Mouse (Mus musculus): ENCODE data around the gene Mettl1. TPM values are rescaled to one million over a fixed set of nuclear protein-coding genes. Genes with fewer than 3 reads are reported as not detected.
A peak's percentile ranks its signal among the peaks of the same experiment; 100 is the strongest.

Gene Mettl1
- 3.4 and 6.5 TPM in 2 replicates for total RNA-seq (2015; ENCODE audit: low replicate concordance)
- 0.23 and 1.9 TPM in 2 replicates for total RNA-seq (2017; ENCODE audit: low replicate concordance)

DNA sequence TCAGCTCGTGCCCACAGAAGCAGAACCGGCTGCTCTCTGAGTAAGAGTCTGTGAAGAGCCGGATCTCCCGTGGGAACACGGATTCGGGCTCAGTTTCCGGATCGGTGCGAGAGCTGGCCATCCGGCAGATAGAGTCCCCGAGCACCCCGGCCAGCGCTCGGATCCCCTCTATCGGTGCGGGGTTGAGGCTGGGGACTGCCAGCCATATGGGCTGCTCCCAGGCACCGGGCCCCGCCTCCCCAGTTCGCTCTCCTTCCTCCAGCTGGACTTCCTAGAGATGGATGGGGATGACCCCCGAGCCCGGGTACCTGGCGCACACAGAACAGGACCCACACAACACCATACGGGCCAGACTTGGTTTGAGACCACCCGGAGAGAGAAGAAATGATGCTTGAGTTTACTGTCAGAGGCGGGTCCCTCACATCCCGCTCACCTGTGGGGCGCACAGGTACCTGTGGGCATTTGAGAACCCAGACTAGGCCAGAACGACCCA is at the start of gene Mettl1, which contains the start of gene Eef1akmt3:
Gene Mettl1, plus strand, starts transcription at position 141 of the 493 bp plus-strand sequence.
Gene Eef1akmt3, minus strand, starts transcription at position 240 of the 493 bp plus-strand sequence.
- no peak for ATAC-seq (replicated peaks; ENCODE audit: low FRiP score, poor library complexity, severe bottlenecking)

DNA sequence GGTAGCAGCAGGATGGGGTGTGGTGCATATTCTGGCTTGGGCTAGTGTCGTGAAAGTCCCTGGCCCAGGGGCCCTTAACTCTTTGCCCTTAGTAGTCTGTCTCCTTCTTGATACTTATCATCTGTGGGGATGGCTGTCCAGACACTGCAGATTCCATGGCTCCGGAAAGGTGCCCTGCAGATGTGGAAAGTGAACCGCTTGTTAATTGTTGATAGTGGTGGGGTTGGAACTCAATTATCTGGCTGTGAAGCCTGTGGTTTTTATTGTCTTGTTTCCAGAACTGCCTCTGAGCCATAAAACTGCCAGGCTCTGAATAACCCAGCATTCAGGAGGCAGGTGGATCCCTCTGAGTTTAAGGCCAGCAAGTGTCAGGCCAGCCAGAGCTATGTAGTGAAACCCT is 49.5 kb upstream of the Mettl1 start:
- no peak for ATAC-seq (replicated peaks; ENCODE audit: low FRiP score, poor library complexity, severe bottlenecking)

DNA sequence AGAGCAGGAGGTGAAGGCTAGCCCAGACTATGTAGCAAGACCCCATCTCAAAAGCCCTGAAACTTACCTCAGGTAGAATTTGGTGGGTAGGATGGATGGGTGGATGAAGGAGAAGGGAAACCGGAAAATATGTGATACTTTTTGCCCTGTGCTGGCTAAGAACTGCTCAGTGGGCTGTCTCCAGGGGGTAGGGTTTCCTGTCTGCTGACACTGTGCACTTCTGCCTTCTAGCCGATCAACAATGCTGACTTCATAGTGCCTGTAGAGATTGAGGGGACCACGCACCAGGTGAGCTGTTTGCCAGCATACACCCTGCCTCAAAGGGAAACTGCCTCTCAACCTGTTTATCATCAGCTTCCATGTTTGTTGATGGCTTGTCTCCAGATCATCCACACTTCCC is 47.6 kb upstream of the Mettl1 start:
- no peak for ATAC-seq (replicated peaks; ENCODE audit: low FRiP score, poor library complexity, severe bottlenecking)

DNA sequence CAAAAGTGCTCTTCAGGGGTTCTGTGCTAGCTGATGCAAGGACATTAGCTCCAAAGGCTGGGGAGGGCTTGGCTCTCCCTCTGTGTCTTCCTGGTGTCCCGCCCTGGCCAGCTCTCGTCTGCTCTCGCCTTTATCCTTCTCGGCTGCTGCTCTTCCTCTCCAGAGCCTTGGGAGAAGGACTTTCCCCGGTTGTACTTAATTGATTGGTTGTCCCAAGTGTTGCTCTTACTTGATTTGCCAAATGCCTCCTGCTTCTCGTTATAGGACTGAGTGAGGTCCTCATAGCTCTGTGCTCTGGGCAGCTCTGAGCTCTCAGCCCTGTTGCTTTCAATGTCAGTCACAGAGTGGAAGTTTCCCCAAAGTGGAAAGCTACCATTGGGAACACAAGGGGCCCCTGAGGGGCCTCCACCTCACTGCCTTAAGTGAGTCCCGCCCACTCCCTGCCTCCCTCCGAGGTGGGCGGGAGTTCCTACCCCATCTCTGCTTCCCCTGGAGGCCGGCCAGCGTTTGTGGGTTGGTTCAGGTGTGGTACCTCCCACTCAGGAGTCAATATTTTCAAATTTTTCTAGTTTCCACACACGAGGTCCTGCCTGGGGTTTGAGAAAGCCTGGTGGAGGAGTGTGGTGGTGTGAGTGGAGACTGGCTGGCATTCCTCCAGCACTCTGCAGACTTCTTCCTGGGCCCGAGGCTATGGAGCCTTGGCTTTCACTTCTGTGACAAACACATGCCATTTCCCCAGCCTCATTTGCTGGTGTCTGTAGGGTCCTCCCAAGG is 43.7 kb upstream of the Mettl1 start:
- ATAC-seq (replicated peaks; ENCODE audit: low FRiP score, poor library complexity, severe bottlenecking): no peak

DNA sequence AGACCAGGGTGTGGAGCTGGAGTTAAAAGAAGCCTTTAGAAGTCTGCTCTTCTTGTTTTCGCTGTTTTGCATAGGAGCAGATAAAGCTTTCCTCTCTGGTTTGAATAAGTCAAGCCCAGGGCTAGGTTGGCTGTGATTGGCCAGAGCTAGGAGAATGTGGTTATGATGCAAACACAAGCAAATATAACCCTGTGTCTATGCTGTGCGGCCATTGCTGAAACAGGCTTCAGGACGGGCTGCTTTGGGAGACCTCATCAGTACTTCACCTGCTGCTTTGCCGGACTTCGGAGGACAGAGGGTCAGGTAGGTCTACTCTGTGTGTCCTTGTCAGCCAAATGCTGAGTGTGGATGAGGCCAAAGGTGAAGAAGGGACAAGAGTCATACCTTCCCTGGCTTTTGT is 40.7 kb upstream of the Mettl1 start, which contains the start of gene Avil:
Gene Avil, plus strand, starts transcription at position 181 of the 400 bp plus-strand sequence.
- no peak for ATAC-seq (replicated peaks; ENCODE audit: low FRiP score, poor library complexity, severe bottlenecking)

DNA sequence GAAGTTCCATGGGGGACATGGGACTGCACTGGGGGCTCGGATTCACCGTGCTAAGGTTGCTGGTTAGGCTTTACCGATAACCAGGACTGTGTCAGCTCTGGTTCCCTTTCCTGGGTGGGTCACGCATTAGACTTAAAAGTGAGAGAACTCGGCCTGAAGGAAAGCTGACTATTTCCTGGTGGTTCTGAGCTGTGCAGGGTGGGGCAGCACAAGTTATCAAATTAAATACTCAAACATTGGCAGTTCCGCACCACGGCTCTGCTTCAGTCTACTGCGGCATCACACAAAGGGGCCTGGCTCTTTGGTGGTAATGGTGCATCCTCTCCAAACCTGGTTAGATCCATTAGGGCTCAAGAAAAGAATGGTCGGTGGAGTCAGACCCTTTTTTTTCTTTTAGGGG is 39.9 kb upstream of the Mettl1 start:
- no peak for ATAC-seq (replicated peaks; ENCODE audit: low FRiP score, poor library complexity, severe bottlenecking)

DNA sequence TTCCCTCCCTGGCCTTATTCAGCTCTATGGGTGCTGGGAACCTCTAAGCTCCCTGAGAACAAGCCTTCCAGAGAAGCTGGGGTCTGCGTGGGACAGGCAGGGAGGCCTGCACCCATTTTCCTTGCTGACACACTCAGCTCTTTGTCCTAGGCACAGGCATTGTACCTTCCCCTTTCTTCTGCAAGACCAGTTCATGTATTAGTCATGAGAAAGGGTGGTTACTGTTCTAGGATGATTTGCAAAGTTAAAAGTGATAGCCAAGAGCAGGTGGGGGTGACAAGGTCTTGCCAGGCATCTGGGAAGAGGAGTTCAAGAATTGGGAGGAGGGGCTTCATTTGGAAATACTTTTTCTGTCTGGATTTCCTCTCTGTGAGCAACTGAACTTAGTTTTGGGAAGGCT is 39.2 kb upstream of the Mettl1 start:
- no peak for ATAC-seq (replicated peaks; ENCODE audit: low FRiP score, poor library complexity, severe bottlenecking)

DNA sequence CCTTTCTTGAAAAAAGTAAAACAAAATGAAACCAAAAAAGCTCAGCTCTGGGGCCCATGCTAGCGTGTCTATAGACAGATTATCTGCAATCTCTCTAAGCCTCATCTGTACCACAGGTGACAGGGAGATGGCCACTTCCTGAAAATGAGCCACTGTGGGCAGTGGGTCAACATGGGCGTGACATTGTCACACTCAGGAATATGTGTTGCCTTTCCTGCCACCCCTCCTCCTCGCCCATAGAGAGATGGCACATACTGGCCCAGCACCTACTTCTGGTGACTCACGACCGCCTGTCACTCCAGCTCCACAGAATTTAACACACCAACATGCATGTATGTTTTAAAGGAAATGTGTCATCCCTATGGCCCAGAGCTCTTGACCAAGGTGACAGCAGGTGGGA is 38.4 kb upstream of the Mettl1 start:
- ATAC-seq (replicated peaks; ENCODE audit: low FRiP score, poor library complexity, severe bottlenecking): no peak

DNA sequence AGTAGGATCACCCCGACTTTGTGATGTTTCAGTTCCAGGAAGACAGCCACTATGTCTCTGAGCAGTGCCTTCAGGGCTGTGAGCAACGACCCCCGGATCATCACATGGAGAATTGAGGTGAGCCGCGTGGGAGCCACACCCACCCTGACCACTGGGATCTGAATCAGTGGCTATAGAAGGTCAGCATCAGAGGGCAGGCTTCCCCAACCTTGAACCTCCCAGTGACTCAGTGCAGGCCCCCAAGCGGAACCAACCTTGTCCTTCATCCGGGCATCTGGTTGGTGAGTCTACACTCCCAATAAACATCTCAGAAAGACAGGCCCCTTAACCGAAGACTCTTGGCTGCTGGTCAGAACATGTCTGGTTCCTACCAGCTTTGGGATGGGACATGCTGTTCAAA is 37.9 kb upstream of the Mettl1 start:
- ATAC-seq (replicated peaks; ENCODE audit: low FRiP score, poor library complexity, severe bottlenecking): no peak

DNA sequence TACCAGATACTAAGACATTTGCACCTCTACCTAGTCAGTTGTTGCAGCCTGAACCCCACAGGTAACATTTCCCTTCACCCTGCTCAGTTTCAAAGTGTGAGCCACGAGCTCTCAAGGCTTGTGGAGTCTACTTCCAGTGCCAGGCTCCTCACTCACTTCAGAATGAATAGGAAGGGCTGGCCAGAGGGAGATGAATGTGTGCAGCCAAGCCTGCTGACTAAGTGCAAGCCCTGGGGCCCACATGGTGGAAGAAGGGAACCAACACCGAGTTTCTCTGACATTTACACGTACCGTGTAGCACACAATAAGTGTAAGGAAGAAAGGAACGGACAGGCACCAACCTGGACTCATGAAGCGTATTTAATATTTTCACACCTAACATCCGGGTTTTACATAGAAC is 37.4 kb upstream of the Mettl1 start:
- ATAC-seq (replicated peaks; ENCODE audit: low FRiP score, poor library complexity, severe bottlenecking): no peak

DNA sequence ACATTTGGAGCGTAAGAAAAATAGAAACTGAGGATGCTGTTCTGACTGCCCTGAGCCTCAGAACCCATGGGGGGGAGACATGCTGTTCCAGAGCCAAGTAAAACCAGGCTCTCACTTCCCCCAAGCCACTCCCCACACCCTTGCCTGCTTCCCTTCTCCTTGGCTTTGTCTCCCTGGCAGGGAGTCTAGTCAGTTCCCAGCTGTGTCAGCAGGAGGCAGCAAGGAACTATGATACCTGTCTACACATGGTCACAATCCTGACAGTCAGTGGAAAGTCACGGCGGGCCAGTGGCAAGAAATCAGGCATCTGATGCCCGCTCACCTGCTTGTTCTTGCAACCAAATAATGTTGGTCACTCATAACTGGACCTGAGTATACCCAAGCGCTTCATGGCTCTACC is 24.7 kb upstream of the Mettl1 start:
- ATAC-seq (replicated peaks; ENCODE audit: low FRiP score, poor library complexity, severe bottlenecking): no peak

DNA sequence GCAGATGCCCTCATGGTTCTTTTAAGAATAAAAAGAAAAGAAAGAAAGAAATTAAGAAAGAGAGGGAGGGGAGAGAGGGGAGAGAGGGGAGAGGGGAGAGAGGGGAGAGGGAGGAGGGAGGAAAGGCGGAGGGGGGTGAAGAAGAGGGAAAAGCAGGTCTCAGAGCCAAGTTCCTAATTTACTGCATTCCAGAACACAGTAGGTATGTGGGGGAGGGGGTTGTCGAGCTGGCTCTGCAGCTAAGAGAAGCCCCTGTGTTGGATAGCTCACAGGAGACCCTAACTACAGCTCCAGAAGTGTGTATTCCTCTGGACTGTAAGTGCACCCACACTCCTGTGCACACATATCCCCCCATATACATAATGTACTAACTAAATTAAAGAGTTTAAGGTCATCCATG is 24.1 kb upstream of the Mettl1 start:
- no peak for ATAC-seq (replicated peaks; ENCODE audit: low FRiP score, poor library complexity, severe bottlenecking)

DNA sequence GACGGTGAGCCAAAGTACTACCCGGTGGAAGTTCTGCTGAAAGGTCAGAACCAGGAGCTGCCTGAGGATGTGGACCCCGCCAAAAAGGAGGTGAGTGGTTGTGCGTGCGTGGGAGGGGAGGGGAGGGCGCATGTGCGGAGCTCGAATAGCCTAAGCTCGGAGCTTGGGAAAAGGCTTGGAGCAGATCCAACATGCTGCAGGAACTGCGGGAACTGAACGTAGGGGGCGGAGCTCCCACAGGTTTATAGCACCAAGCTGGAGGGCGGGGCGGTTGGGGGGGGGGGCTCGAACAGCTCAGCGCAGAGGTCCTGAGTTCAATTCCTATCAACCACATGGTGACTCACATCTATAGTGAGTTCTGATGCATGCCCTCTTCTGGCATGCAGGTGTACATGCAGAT is 22.8 kb upstream of the Mettl1 start:
- no peak for ATAC-seq (replicated peaks; ENCODE audit: low FRiP score, poor library complexity, severe bottlenecking)

DNA sequence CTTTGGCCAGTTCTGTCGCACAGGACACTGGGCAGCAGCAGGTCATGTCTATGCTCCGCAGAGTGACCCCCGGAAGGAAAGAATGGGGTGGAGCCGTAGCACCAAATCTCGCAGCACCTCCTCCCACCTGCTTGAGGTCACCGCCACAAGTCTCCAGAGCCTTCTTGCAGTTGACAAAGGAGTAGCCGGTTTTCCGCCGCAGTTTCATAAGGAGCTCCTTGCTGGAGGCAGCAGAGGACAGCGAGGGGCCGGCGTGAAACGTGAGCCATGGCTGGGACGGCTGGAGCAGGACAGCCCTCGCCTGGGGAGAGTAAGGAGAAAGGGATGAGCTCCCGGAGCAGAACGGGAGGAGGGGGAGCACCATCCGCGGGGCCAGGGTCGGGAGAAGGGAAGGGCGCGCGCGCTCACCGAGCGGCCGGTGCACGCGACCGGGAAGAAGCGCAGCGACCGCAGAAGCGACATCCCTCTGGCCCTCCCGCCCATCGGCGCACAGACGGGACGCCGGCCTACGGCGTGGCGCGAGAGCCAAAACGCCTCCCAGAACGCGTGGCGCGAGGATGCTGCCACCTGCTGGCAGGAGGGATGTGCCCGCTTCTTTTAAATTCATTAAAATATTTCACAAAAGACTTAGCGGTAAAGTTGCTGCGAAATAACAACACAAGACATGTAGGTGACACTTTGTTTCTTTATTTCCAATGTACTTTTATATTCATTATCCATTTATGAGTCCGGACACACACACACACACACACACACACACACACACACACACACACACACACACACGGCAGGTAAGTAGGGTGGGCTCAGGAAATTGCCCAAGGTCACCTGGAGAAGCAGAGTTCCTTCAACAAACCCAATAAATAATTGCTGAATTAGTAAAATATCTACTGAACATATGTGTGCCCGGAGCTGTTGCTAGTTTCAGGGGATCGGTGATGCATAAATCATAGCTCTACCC is 10.6 kb upstream of the Mettl1 start, which contains the start of gene Tsfm:
Gene Tsfm, minus strand, starts transcription at position 505 of the 961 bp plus-strand sequence.
- peak; percentile 99 for ATAC-seq (replicated peaks; ENCODE audit: low FRiP score, poor library complexity, severe bottlenecking)

DNA sequence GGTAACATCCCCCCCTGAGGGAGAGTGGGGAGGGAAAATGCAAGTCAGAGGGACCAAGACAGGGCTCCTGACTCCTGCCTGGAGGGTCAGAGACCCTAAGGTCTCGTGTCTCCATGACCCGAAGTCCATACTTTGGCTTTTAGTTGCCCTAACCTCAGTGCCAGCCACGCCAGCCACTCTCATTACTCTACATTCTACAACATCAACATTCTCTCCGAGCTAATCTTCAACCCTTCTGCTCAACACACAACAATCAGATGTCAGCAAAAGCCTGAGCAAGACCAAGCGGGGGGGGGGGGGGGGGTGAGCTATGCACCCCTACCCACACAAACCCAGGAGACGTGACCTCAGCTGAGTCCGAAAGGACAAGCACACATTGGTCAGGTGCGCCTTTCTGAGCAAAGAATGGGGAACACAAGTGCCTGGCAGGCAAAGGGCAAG is 7.9 kb upstream of the Mettl1 start:
- ATAC-seq (replicated peaks; ENCODE audit: low FRiP score, poor library complexity, severe bottlenecking): no peak

DNA sequence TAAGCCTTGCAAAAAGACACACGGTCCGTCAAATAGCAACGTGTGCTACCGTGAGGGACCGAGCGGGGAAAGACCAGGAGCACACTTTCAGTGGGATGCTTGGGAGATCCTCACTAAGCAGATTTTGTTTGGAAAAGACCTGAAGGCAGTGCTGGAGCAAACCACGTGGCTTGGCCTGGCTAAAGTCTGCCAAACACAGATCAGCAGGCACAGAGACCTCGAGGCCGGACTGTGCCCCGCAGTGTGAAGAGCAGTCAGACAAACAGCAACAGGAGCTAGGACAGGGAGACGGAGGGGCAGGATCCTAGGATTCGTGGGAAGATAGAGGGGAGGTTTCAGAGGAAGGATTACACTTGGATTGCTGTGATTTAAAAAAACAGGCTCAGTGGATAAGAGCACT is 4.9 kb upstream of the Mettl1 start:
- no peak for ATAC-seq (replicated peaks; ENCODE audit: low FRiP score, poor library complexity, severe bottlenecking)

DNA sequence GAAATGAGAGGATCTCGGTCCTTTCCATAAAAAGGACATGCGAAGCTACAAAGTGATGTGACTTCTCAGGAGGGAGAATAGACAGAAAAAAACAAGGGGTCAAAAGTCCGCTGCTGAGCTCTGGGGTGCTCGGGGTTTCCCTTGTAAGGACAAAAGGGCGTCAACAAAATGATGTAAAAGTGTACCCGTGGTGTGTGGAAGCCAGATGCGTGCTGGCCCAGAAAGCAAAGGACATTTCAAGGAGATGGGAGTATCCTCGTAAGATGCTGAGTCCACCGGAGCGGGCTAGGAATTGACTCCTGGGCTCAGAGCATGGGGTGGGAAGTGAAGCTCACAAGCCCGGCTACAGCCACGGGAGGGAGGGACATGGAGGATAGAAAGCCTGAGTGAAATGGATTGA is 3.6 kb upstream of the Mettl1 start:
- no peak for ATAC-seq (replicated peaks; ENCODE audit: low FRiP score, poor library complexity, severe bottlenecking)

DNA sequence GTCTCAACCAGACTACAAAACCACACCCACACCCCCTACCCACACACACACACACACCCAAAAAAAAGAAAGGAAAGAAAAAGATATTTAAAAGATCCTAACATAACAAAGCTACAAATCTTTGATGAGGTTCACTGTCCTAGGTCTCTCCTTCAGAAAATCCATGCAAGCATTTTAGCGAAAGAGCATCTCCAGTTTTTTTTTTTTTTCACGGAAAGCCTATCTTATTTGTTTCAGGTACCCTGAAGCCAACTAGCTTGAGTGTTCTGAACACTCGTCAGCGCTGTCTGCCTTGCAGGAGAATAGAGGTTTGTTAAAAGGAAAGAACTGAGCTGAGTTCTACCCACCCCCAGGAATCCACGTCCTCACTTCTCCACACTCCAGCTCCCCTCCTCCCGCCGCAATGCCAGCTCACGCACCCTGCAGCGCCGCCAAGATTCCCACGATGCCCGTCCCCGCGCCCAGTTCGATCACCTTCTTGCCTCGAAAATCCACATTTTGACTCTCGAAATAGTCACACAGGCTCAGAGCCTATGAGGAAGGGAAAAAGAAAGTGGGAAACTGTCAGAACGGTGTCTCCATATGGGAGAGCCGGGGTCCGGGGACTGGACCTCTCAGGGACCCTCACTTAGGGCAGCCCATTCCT is 522 bp upstream of the Mettl1 start:
- ATAC-seq (replicated peaks; ENCODE audit: low FRiP score, poor library complexity, severe bottlenecking): no peak

DNA sequence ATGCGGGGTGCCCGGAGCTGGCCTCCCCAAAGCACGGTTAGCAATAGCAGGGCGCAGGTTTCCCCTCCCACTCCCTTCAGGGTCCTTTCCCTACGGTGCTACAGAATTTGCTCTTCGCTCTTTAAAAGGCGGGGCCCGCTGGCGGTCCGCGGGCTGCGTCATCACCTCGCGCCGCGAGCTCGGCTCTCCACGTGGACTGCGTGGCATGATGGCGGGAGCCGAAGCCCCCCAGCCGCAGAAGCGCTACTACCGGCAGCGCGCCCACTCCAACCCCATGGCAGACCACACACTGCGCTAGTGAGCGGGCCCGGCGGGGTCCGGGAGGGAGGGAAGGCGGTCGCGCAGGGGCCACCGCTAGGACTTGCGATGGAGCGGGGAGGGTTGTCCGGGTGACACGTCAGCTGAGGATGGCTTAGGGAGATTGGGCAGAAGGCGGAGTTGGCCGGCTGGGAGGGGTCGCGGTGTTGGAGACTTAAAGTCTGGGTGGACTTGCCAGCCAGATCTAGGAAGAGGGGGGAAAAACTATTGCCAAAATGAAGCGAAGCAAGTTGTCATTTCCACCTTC is 642 bp downstream of the Mettl1 start:
- ATAC-seq (replicated peaks; ENCODE audit: low FRiP score, poor library complexity, severe bottlenecking): peak; percentile 53

All from erythroid progenitor cell, adult 5-6 weeks (primary cell).